Mouse (Mus musculus): ENCODE measurements around the gene Uvrag.

Uvrag gene

DNA sequence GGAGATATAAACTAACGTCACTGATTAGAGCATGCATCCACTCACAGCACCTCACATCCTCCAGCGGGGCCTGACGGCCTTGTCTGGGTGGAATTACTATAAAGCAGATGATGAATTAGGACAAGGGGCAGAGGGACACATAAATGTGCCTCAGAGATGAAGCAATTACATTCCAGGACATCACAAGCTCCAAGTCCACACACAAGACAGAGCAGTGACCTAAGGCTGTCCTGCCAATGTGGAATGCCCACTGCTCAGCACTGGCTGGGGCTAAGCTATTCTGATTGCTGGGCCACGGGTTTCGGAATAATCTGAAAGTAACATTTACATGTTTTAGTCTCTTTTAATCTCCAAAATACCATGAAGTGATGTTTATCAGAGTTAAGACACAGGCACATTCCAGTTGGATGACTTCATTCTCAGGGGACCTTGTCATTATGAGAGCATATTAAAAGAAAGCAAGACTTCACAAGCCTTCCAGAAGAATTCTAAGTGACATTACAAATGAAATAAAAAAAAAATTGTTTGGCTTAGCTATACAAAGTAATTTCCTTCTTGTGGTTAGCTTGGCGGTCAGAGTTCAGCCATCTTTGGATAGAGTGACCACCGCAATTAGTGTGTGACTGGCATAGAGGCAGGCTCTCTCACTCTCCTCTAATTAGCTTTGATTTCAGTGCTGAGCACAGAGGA, 212.5 kb downstream of the Uvrag start:
- no peak for DNase-seq (ENCODE audit: low spot score)

DNA sequence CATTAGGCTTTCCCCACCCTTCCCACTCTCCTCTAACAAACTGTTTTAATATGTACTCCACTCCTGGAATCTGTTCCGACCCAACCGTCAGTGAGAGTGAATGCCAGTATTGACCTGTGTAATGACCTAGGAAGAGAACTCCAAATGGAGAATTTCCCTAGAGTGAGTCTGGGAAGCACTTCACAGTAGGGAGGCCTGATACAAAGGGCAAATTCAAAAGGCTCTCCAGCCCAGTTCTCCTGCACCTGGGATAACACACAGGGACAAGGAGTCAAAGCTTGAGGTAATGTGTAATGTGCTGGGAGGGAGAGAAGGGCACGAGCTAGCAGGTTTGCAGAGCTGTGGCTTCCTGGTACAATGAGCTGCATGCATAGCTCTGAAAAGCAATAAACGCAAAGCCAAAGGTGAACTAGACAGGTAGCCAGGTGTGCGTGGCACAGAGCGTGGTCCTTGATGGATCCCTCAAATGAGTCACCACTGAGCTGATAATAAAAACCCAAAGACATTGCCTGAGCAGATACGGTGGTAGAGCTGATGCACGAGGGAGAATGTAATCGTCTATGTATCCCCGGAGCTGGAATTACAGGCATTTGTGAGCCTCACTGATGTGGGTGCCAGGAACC, 213.9 kb downstream of the Uvrag start:
- no peak for DNase-seq (ENCODE audit: low spot score)

DNA sequence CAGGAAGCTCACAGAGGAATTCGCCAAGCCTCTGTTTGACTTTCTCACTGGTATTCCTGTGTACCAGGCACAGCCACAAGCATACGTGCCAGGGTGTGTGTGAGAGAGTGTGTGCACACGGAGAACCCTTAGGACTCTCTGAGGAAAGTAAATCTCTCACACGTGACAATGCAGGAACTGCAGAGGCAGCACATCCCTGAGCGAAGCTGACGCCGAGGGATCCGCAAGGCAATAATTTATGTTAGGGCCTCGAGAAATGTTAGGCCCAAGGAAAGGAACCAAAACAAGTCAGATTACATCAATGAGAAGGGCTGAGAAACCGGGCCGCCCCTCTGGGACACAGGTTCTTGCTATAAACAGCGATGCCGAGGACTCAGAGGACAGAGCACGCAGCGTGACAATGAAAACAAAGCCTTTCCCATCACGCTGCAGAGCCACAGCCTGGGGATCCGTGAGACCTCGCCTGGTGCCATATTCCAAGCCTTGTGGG, 216.5 kb downstream of the Uvrag start:
- DNase-seq (ENCODE audit: low spot score): no peak

DNA sequence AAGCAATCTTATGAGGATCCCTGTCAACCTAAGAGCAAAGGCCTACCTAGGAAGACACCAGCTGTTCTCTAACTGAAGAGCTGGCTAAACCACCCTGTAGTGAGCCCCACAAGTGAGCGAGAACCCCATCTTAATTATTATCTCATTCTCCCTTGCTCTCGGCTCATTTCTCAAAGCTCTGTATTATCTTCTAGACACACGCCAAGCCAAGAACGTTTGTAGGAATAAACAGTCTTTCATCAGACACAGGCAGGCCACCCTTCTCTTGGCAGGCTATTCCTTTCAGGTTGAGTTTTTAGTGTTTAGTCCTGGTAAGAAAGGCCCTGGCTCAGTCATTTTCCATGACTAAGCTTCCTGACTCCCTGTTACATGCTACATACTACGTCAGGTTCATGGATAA, 218.0 kb downstream of the Uvrag start:
- DNase-seq (ENCODE audit: low spot score): no peak

DNA sequence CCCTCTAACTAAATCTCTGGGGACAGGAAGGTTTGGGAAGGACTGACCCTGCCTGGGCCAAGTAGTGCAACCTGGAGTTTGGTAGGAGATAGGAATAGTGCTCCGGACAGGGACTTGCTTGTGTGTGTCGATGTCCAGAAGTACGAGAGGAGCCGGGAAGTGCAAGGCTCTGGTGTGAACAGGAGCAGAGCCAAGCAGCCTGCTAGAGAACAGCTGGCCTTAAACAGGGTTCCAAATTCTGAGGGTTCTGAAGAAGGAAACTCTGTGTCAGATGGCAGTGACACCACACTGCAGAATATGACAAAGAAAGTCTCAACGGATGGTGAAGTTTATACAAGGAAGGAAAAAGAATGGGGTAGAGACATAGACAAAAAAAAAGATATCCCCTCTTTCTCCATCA, 223.5 kb downstream of the Uvrag start:
- no peak for DNase-seq (ENCODE audit: low spot score)

DNA sequence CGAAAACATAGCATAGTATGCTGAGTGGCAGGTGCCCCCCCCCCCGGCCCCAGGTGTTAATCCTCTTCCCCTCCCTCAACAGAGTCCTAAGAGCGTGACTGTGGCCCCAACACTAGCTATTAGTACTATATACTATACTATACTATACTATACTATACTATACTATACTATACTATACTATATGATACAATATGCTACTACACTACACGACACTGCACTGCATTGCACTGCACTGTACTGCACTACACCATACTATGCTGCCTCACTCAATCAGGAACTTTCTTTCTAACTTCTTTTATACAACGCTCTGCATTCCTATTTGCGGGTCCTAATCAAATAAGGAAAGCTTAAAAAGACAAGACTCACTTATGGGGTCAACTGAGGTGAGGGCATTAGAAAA, 224.4 kb downstream of the Uvrag start:
- no peak for DNase-seq (ENCODE audit: low spot score)

DNA sequence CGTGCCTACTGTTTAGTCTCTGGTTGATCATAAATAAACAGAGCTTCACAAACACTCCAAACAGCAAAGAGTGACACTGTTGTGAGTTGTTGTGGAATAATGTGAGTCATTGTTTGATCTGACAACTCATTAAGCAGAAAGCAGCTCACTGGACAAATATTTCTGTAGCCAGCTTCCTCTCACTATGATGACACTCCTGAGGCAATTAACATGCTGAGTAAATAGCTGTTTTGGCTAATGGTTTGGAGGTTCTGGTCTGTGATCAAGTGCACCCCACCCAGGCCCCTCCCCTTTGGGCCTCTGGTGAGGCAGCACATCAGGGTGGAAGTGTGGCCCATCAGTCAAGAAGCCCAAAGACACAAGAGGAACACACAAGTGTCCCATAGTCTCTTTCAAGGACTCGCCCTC, 228.0 kb downstream of the Uvrag start:
- DNase-seq (ENCODE audit: low spot score): no peak

DNA sequence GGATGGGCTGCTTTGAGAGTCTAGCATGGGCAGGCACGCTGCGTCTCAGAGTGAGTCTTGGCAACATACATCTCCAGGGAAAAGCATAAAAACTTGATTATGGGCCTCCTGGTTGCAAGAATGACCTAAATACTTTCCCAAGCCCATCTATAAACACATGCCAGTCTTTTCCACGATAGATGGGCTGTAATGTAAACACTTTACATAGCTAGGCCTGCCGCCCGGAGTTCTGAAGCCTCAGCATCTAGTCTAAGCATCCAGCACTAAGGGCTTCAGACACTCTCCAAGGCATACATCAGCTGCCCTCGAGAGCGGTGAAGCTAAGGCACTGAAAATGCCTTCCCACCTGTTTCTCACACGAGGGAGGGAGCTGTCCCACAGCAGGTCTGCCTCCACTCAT, 229.7 kb downstream of the Uvrag start:
- DNase-seq (ENCODE audit: low spot score): no peak

DNA sequence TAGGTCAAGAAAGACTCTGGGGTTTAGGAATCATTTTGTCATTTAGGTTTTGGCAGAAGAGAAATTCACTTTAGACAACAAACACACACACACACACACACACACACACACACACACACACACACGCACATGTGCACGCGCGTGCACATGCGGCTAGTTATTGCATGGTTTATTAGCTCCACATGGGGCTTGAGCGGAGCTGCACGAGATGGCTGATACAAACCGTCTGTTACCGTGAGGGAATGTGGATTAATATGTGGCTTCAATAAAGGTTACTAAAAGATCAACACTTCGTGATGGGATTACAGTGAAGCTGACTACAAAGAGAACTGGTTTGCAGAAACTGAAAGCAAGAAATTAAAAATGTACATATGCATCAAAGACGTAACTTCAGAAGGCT, 230.2 kb downstream of the Uvrag start:
- no peak for DNase-seq (ENCODE audit: low spot score)

DNA sequence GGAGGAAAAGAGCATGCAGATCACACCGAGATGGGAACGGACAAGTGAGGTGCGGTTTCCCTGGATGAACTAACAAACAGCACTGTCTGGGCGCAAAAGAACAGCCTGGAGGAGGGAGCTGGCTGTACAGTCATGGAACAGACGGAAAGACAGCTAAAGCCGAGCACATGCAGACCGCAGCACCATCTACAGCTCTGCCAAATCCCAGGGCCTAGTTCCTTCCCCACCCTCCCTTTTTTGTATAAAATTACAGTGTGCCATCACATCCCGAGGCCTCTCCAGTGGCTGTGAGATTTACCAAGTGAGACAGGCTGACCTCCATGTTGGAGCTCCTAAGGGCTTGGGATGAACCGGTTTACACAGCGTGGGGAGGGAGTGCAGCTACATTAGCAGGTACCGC, 230.8 kb downstream of the Uvrag start:
- DNase-seq (ENCODE audit: low spot score): no peak

DNA sequence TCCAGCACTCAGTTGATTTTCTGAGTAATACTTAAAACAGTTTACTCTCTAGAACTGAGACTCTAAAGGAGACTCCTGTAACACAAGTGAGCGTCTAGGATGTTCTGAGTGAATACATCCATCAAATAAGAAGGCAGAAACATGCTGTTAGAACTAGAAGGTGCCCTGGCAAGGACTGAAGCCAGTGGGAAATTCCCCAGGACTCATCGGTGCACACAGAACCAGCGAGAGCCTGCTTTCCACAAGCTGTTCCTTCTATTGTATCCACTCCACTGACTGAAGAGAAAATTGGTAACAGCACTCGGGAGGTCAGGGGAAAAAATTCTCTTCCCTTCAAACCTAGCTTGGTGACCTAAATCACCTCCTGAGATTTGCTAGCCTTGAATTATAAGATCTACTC, 233.5 kb downstream of the Uvrag start:
- no peak for DNase-seq (ENCODE audit: low spot score)

DNA sequence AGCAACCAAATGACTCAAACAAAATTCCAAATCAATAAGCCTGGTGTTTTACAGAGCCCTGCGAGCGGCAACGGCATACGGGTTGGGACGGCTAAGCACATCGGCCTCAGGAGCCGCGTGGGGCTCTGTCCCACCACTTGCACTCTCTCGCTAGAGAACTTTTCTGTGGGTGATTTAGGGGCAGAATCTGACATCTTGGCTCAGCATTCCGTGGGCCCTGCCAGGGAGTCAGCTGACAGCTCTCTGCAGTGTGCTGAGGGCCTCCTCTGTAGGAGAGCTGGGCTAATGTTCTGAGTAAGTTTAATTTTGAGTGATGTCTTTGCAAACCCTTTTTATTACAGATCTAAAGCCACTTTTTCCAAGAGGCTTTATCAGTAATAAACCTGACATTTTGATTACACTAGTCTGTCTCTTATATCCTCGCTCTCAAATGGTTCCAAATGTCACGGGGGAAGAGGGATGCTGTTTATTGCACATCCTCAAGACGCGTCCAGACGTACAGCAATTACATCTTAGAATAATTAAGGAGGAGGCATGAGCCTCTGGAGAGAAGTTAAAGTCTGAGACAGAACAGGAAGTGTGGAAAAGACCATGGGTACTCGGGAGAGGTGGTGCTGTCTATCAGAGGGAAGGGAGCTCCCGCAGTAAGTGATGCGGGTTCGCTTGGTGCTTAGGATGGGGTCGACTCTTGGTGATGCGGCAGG, 236.1 kb downstream of the Uvrag start:
- DNase-seq (ENCODE audit: low spot score): peak; percentile 38

DNA sequence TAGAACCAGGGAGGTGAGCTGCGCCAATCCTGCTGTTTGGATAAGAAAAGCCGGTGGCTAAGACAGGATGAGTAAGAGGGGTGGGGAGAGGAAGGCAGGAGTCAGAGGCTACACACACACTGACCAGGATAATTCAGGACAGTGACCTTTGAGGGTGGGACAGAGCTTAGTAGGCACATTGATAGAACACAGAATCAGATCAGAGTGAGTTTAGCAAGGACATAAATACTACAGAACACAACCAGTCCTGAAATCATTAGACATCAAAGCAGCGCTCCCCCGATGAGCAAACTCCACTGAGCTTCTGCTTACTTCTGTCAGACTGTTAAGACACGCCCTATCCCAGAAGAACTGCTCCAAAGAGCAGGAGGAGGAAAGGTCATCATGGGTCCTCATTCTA, 237.1 kb downstream of the Uvrag start:
- no peak for DNase-seq (ENCODE audit: low spot score)

DNA sequence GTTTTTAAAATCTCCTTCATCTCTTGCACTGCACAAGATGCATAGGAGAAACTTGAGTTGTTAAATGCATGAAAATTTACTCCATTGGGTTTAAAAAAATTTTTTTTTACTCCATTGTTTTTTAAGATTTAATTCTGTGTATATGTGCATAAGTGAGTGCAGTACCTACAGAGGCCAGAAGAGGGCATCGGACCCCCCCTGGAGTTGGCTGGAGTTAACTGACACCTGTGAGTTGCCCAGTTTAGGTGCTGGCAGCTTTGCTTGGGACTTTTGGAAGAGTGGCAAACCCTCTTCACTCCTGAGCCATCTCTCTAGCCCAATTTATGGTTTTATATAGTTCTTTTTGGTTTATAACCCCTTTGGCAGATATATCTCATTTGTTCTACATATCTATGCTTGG, 239.8 kb downstream of the Uvrag start:
- no peak for DNase-seq (ENCODE audit: low spot score)

DNA sequence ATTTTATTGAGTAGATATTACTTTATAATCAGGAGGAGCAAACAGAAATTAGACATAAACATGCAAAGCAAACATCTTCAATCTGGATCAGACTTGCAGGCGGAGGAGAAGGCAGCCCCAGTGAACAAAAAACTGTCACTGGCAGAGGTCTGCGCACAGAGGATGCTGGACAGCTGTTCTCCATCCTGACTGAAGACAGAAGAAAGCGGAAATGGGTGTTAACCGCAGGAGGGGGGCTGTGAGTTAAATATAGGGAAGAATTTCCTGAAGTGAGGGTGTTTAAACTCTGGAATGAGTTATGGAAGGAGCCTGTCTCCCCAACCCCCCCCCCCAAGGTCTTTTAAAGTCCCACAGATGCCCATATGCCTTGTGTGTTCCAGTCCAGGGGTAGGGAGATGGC, 241.1 kb downstream of the Uvrag start:
- DNase-seq (ENCODE audit: low spot score): no peak

DNA sequence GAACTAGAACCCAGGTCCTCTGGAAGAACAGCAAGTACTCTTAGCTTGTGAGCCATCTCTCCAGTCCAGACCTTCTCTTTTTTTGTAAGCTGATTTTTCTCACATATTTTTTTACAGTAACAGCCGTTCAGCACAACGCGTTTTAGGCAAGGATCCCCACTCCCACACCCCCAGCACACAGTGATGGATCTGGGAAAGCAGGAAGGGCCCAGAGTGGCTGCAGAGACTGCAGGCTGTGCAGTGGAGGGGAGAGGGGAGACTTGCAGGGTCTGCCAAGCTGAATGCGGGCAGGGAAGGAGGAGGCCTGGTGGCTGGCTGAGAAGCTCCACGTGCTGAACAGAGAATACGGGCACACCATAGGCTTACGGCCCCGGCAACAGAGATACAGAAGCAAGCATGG, 243.6 kb downstream of the Uvrag start:
- DNase-seq (ENCODE audit: low spot score): no peak

DNA sequence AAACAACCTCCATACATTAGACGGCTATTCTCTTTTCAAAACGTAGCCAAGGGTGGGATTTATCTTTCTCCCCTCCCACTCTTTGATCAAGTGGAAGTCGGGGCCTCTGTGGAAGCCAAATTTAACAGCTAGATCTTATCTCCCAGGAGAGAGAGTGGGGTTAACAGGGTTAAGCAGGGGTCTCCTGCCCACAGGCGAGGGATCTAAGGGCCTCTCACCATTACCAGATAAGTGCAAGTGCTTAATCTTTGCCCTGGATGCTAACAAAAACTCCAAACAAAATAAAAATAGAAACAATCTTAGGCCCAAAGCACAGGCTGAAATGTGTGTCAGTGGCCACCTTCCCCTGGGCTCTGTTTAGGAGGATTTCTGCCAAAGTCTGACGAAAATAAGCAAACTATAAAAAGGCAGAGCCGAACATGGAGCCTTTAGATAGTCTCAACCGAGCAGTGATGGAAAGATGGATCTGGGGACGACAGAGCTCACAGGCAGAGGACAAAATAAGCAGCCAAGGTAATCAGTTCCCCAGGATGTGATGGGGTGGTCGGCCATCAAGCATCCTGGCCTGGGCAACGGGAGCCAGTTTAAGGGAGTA, 245.3 kb downstream of the Uvrag start:
- no peak for DNase-seq (ENCODE audit: low spot score)

DNA sequence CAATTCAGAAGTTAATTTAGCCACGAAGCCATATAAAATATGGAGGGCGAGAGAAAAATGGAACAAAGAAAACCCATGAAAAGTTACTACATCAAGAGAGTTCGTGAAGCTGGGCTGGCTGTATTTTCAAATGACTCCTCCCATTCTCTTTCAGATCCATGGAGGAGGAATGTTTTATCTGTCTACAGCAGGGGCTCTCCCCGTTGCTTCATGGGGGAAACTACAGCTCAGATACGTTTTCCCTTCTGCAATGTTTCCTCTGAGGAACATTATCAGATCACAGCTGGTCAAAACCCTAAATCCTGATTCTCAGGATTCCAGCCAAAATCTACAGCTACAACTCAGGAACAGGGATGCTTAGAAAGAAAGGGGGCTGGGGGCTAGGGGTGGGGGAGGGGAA, 246.2 kb downstream of the Uvrag start:
- DNase-seq (ENCODE audit: low spot score): no peak

DNA sequence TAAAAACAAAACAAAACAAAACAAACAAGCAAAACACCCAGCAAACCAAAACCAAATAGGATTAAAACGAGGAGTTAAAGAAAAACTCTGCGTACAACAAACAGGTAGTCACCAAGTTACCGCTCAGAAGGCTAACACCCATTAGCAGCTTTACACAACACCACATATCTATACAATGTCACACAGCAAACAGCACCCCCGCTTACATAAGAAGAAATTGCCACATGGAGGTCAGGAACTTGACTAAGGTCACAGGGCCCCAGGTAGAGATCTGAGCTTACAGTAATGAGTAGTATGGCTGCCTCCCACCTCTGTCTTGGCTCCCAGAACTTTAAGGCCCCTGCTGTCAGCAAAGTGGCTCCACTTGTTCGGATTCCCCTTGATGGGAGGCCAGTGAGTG, 246.6 kb downstream of the Uvrag start:
- no peak for DNase-seq (ENCODE audit: low spot score)

DNA sequence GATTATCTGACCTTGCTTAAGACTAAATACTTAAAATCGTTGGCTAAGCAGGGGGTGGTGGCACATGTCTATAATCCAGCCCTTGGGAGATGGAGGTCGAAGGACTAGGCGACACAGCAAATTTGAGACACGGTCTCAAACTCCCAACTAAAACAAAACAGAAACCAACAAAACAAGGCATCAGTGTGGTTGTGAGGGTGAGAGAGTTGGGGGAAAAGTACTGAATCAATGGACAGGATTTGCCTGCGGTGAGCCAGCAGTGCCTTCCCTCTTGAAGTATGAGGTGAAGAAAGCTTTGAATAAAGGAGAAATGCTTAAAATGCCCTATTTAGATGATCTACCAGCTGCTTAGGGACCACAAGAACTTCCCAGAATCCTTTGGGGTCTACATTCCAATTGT, 247.8 kb downstream of the Uvrag start:
- no peak for DNase-seq (ENCODE audit: low spot score)

DNA sequence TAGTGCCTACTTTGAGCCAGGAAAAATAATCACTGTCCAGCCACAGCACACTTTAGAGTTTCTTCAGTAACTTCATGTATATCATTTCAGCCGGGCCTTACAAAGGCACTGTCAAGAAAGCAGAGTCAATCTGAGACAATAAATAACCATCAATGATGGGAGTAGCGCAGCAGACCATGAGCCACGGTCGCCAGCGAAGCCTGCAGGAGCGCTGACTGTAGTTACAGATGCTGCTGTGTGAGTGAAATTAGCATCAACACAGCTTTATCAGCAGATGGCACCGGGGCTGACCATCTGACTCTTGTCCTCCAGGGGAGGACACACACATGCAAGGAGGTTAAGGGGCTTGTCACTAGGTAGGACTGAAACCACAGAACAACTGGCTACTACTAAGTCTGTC, 251.7 kb downstream of the Uvrag start:
- no peak for DNase-seq (ENCODE audit: low spot score)

DNA sequence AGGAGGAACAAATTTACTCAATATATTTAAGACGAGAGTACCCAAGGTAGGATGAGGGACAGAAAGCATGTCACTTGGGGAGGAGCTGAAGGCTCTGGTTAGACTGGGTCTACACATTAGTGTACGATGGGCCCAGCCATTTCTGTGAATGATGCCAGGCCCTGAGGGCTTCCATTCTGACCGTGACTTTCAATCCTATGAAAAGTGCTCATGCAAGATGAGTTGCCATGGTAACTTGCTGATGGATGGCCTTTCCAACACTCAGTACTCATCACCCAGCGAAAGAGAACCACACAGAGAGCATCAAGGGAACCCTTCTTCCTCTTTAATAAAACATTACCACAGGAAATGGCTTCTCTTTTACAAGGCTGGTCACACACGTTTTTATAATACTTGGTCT, 252.1 kb downstream of the Uvrag start:
- no peak for DNase-seq (ENCODE audit: low spot score)

DNA sequence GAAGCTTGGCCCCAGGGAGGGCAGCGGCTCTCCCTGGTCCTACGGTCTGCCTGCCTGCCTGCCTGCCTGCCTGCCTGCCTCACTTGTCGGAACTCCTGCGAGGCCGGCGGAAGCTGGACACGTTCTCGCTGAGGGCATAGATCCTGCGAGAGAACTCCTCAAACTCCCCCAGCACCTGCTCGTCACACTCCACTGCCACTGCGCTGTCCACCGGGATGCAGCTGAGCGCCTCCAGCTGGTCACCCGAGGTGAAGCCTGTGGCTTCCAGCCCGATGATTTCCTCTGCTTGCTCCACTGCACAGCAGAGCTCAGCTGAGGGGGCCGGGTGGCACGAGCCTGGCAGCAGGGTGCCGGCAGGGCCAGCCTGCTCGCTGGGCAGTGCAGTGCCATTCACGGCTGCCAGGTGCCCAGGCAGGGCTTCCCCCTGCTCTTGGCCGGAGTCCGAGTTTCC, 253.1 kb downstream of the Uvrag start:
- no peak for DNase-seq (ENCODE audit: low spot score)

Data from urinary bladder, postnatal 25 days (tissue).